Mouse (Mus musculus): ENCODE measurements around the gene Ezr.

Gene Ezr

GRCm38 (mm10) chr17:6767771-6768170 lies 14.8 kb downstream of the Ezr start:
- no peak for DNase-seq

GRCm38 (mm10) chr17:6766823-6767222 lies 15.8 kb downstream of the Ezr start:
- DNase-seq: no peak

GRCm38 (mm10) chr17:6765886-6766285 lies 16.7 kb downstream of the Ezr start:
- DNase-seq: no peak

- DNase-seq: no peak
Measured at GRCm38 (mm10) chr17:6764730-6765129, 17.9 kb downstream of the Ezr start.

- DNase-seq: no peak
Measured at GRCm38 (mm10) chr17:6764227-6764593, 18.4 kb downstream of the Ezr start.

GRCm38 (mm10) chr17:6763513-6764226 lies 18.9 kb downstream of the Ezr start:
- DNase-seq: no peak

GRCm38 (mm10) chr17:6759717-6760292 lies 22.8 kb downstream of the Ezr start:
- DNase-seq: peak; percentile 70 to 72

GRCm38 (mm10) chr17:6758845-6759244 lies 23.7 kb downstream of the Ezr start:
- no peak for DNase-seq

GRCm38 (mm10) chr17:6757902-6758301 lies 24.7 kb downstream of the Ezr start:
- DNase-seq: no peak

- no peak for DNase-seq
Measured at GRCm38 (mm10) chr17:6755873-6756272, 26.7 kb downstream of the Ezr start.

- no peak for DNase-seq
Measured at GRCm38 (mm10) chr17:6755176-6755575, 27.4 kb downstream of the Ezr start.

- DNase-seq: no peak
Measured at GRCm38 (mm10) chr17:6752375-6752774, 30.2 kb downstream of the Ezr start.

- no peak for DNase-seq
Measured at GRCm38 (mm10) chr17:6751221-6751859, 31.2 kb downstream of the Ezr start.

- DNase-seq: no peak
Measured at GRCm38 (mm10) chr17:6748779-6749464, 33.7 kb downstream of the Ezr start.

- DNase-seq: peak; percentile 61 to 62
Measured at GRCm38 (mm10) chr17:6747478-6747877, 35.1 kb downstream of the Ezr start.

- DNase-seq: no peak
Measured at GRCm38 (mm10) chr17:6746452-6747231, 35.9 kb downstream of the Ezr start.

GRCm38 (mm10) chr17:6745975-6746374 lies 36.6 kb downstream of the Ezr start:
- no peak for DNase-seq

GRCm38 (mm10) chr17:6745503-6745902 lies 37.1 kb downstream of the Ezr start:
- DNase-seq: peak; percentile 59 to 63

- no peak for DNase-seq
Measured at GRCm38 (mm10) chr17:6744871-6745270, 37.7 kb downstream of the Ezr start.

GRCm38 (mm10) chr17:6744366-6744765 lies 38.2 kb downstream of the Ezr start:
- peak in 1 of 2 experiments; percentile 1 for DNase-seq

GRCm38 (mm10) chr17:6743787-6744239 lies 38.8 kb downstream of the Ezr start:
- peak in 1 of 2 experiments; percentile 3 for DNase-seq

- peak in 1 of 2 experiments; percentile 5 for DNase-seq
Measured at GRCm38 (mm10) chr17:6743039-6743575, 39.5 kb downstream of the Ezr start.
